Mouse (Mus musculus): ENCODE results near the gene Krtap16-1. TPM values are rescaled to one million over a fixed set of nuclear protein-coding genes. Genes with fewer than 3 reads are reported as not detected.

Gene Krtap16-1
- total and polyA plus RNA-seq, 3 experiments: not detected

DNA sequence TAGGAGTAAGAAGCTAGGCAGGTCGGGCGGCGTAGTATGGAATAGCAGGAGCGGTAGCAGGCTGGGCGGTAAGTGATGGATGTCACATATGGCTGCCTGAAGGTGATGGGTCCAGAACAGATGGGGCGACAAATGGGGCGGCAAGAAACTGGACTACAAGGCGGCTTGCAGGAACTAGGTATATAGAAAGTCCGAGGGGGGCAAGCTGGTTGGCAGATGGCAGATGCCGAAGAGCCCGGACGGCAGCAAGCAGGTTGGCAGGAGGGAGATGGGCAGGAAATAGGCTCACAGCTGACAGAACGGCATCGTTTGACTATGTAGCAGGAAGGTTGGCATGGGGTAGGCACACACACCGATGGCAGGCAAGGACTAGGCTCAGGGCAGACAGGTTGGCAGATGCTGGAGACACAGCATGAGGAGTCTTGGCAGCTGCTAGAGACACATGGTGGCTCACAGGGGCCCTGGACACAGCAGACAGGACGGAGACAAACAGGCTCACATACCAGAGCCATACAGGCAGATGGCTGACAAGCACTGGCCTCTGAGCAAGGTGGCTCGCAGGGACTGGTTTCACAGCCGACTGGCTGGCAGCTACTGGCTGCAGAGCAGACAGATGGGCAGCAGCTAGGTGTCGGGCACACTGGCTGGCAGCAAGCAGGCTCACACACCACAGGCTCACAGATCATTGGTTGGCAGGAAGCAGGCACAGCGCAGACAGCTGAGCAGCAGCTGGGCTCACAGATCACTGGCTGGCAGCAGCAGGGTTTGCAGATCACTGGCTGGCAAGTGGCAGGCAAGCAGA, 905 bp downstream of the Krtap16-1 start:
- H3K36me3 ChIP-seq (ENCODE audit: control insufficient read depth, insufficient read depth, low read length): no peaks in the 10 kb centered on the region
- no peak overlapping the region for H3K9ac ChIP-seq (ENCODE audit: low read depth, low read length)
- 74% methylated on average over 20 of the region's 20 CpGs for WGBS
- TF ChIP-seq POLR2A (IDR thresholded peaks at IDR 0.05; ENCODE audit: insufficient read depth, low read depth, low read length) (no peak), EP300 (IDR thresholded peaks at IDR 0.05; ENCODE audit: insufficient read depth, low read depth, low read length) (no peak), CTCF (IDR thresholded peaks at IDR 0.05) (no peak)
- no peak overlapping the region for H3K27ac ChIP-seq
- no peaks in the 10 kb centered on the region for H3K79me2 ChIP-seq (replicated peaks; ENCODE audit: control insufficient read depth, insufficient read depth, low read length)
- peak in 1 of 2 experiments; percentile 15 for DNase-seq
- H3K4me3 ChIP-seq: no peak overlapping the region
- H3K4me1 ChIP-seq (ENCODE audit: control insufficient read depth, insufficient read depth, low read length): no peaks in the 10 kb centered on the region
- intact Hi-C loops (cut with DNase I): no loop called here
- no peaks in the 10 kb centered on the region; the same call in 1 of the 2 replicates for H3K27me3 ChIP-seq (ENCODE audit: control insufficient read depth, insufficient read depth, low read length)

DNA sequence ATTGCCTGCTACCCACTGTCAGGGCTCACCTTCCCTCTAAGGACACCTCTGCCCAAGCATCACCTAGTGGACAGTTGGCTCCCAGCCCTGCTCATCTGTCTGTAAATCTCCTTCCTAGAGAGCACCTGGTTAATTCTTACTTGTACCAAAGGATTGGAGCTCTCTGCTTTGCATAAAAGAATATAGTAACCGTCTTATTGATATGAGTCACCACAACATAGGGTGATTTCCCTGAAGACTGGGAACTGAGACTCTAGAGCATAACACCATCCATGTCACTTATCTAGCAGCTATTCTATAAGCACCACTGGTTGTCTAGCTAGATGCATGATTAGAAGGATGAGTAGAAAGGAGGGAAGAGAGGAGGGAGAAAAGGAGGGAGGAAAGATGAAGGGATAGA, 3.0 kb downstream of the Krtap16-1 start:
- Histone ChIP-seq H3K4me1 (ENCODE audit: control insufficient read depth, insufficient read depth, low read length) (no peaks in the 10 kb centered on the region), H3K9ac (ENCODE audit: low read depth, low read length) (no peak overlapping the region), H3K79me2 (replicated peaks; ENCODE audit: control insufficient read depth, insufficient read depth, low read length) (no peaks in the 10 kb centered on the region), H3K27me3 (ENCODE audit: control insufficient read depth, insufficient read depth, low read length) (no peaks in the 10 kb centered on the region; the same call in 1 of the 2 replicates), H3K36me3 (ENCODE audit: control insufficient read depth, insufficient read depth, low read length) (no peaks in the 10 kb centered on the region), H3K27ac (no peak overlapping the region), H3K4me3 (no peak overlapping the region)
- 78% methylated on average over 1 of the region's 1 CpGs for WGBS
- intact Hi-C loops (cut with DNase I): no loop called here
- DNase-seq: no peak
- TF ChIP-seq CTCF (IDR thresholded peaks at IDR 0.05) (no peak), POLR2A (IDR thresholded peaks at IDR 0.05; ENCODE audit: insufficient read depth, low read depth, low read length) (no peak), EP300 (IDR thresholded peaks at IDR 0.05; ENCODE audit: insufficient read depth, low read depth, low read length) (no peak)

GRCm38 (mm10) chr11:99982731-99983130, 3.7 kb downstream of the Krtap16-1 start:
- TF ChIP-seq EP300 (IDR thresholded peaks at IDR 0.05; ENCODE audit: insufficient read depth, low read depth, low read length): no peak
- no peak for TF ChIP-seq CTCF (IDR thresholded peaks at IDR 0.05)
- no peak for TF ChIP-seq POLR2A (IDR thresholded peaks at IDR 0.05; ENCODE audit: insufficient read depth, low read depth, low read length)

DNA sequence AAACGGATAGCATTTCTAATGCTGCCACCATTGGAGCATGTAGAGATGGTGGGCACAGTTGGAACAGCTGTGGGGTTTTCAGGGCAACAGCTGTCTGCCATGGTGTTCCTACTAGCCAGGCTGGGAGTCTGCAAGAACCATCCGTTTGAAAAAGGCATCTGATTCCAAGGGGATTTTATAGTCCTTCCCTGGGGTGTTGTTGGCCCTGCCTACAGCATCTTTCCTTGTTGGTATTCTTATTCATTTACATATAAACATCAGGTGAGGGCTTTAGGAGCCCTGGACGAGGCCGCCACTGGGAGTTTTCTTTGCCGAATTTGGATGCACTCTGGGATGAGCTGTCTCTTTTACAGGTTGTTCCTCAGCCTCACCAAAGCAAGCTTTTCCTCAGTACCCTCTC, 7.4 kb downstream of the Krtap16-1 start, which contains the start of gene Krtap29-1:
Krtap29-1 (minus strand) TSS at position 101 of the 400 bp plus-strand sequence.
- Histone ChIP-seq H3K27ac (no peak within 1 kb of the TSS), H3K36me3 (ENCODE audit: control insufficient read depth, insufficient read depth, low read length) (no peaks in the 10 kb centered on the region), H3K9ac (ENCODE audit: low read depth, low read length) (no peak within 1 kb of the TSS), H3K4me3 (no peak within 1 kb of the TSS), H3K79me2 (replicated peaks; ENCODE audit: control insufficient read depth, insufficient read depth, low read length) (no peaks in the 10 kb centered on the region), H3K4me1 (ENCODE audit: control insufficient read depth, insufficient read depth, low read length) (no peaks in the 10 kb centered on the region), H3K27me3 (ENCODE audit: control insufficient read depth, insufficient read depth, low read length) (no peaks in the 10 kb centered on the region; the same call in 1 of the 2 replicates)
- 75% methylated on average over 5 of the region's 5 CpGs for WGBS
- no peak for DNase-seq
- TF ChIP-seq CTCF (IDR thresholded peaks at IDR 0.05): no peak
- no peak for TF ChIP-seq EP300 (IDR thresholded peaks at IDR 0.05; ENCODE audit: insufficient read depth, low read depth, low read length)
- no peak for TF ChIP-seq POLR2A (IDR thresholded peaks at IDR 0.05; ENCODE audit: insufficient read depth, low read depth, low read length)
- intact Hi-C loops (cut with DNase I): no loop called here

More at GRCm38 (mm10) chr11:99982731-99983130, 3.7 kb downstream of the Krtap16-1 start:
- Histone ChIP-seq H3K4me1 (ENCODE audit: control insufficient read depth, insufficient read depth, low read length) (no peaks in the 10 kb centered on the region), H3K27ac (no peak overlapping the region), H3K9ac (ENCODE audit: low read depth, low read length) (no peak overlapping the region), H3K4me3 (no peak overlapping the region), H3K36me3 (ENCODE audit: control insufficient read depth, insufficient read depth, low read length) (no peaks in the 10 kb centered on the region), H3K27me3 (ENCODE audit: control insufficient read depth, insufficient read depth, low read length) (no peaks in the 10 kb centered on the region; the same call in 1 of the 2 replicates), H3K79me2 (replicated peaks; ENCODE audit: control insufficient read depth, insufficient read depth, low read length) (no peaks in the 10 kb centered on the region)
- intact Hi-C loops (cut with DNase I): no loop called here
- 79% methylated on average over 9 of the region's 9 CpGs for WGBS
- DNase-seq: no peak

DNA sequence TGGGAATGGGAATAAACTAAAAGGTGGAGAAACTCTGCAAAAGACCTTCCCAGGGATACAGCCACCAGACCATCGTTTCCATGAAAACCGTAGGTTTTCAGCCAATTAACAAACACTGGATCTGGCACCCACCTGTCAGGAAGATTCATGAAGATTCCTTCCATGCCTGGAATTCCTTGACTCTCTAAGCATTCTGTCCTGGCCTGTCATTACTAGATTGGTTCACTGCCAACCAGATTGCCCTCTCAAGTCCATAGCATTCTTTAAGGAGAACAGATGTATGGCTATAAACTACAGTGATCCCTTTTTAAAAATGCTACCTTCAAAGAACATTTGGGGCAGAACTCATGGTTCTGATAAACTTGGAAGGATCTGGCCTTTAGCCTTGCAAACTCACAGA, 20.4 kb downstream of the Krtap16-1 start:
- Histone ChIP-seq H3K9ac (ENCODE audit: low read depth, low read length) (no peak overlapping the region), H3K27me3 (ENCODE audit: control insufficient read depth, insufficient read depth, low read length) (no peaks in the 10 kb centered on the region; the same call in 1 of the 2 replicates), H3K4me3 (no peak overlapping the region), H3K27ac (no peak overlapping the region), H3K36me3 (ENCODE audit: control insufficient read depth, insufficient read depth, low read length) (no peaks in the 10 kb centered on the region), H3K4me1 (ENCODE audit: control insufficient read depth, insufficient read depth, low read length) (no peaks in the 10 kb centered on the region), H3K79me2 (replicated peaks; ENCODE audit: control insufficient read depth, insufficient read depth, low read length) (no peaks in the 10 kb centered on the region)
- WGBS: 52% methylated on average over 2 of the region's 2 CpGs
- TF ChIP-seq POLR2A (IDR thresholded peaks at IDR 0.05; ENCODE audit: insufficient read depth, low read depth, low read length) (no peak), CTCF (IDR thresholded peaks at IDR 0.05) (no peak), EP300 (IDR thresholded peaks at IDR 0.05; ENCODE audit: insufficient read depth, low read depth, low read length) (no peak)
- no peak for DNase-seq
- intact Hi-C loops (cut with DNase I): no loop called here

DNA sequence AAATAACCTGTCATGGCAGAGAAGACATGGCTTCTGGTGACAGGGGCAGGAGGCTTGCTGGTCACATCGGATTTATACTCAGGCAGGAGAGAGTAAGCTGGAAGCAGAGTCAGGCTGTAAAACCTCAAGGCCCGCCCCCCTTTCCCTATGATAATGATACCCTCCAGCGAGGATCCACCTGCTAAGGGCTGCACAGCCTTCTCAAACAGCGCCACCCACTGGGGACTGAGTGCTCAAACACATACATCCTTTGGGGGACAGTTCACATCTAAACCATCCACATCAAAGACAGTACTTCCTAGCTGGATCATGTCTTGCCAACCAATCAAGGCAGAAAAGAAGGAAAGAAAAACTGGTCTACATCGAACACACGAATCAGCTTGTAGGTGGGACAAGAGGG, 22.2 kb downstream of the Krtap16-1 start:
- no peak overlapping the region for H3K27ac ChIP-seq
- no peaks in the 10 kb centered on the region for H3K36me3 ChIP-seq (ENCODE audit: control insufficient read depth, insufficient read depth, low read length)
- no peak overlapping the region for H3K9ac ChIP-seq (ENCODE audit: low read depth, low read length)
- 47% methylated on average over 6 of the region's 6 CpGs for WGBS
- no peak for DNase-seq
- no peaks in the 10 kb centered on the region for H3K4me1 ChIP-seq (ENCODE audit: control insufficient read depth, insufficient read depth, low read length)
- H3K27me3 ChIP-seq (ENCODE audit: control insufficient read depth, insufficient read depth, low read length): no peaks in the 10 kb centered on the region; the same call in 1 of the 2 replicates
- intact Hi-C loops (cut with DNase I): no loop called here
- H3K79me2 ChIP-seq (replicated peaks; ENCODE audit: control insufficient read depth, insufficient read depth, low read length): no peaks in the 10 kb centered on the region
- TF ChIP-seq CTCF (IDR thresholded peaks at IDR 0.05): no peak
- no peak for TF ChIP-seq POLR2A (IDR thresholded peaks at IDR 0.05; ENCODE audit: insufficient read depth, low read depth, low read length)
- TF ChIP-seq EP300 (IDR thresholded peaks at IDR 0.05; ENCODE audit: insufficient read depth, low read depth, low read length): no peak
- H3K4me3 ChIP-seq: no peak overlapping the region

Measured in heart, adult 2 months (tissue).